Mouse (Mus musculus): Measurements from ENCODE around the gene Gm20917. TPM values are rescaled to one million over a fixed set of nuclear protein-coding genes. Genes with fewer than 3 reads are reported as not detected.
"Not testable (repeated sequence)": the region's sequence is repeated elsewhere in the genome, so short reads cannot be mapped to it uniquely, and the experiment has no call there.

The Gm20917 gene
- polyA plus RNA-seq (2012; rRNA removed), result not detected in 2 replicates

DNA sequence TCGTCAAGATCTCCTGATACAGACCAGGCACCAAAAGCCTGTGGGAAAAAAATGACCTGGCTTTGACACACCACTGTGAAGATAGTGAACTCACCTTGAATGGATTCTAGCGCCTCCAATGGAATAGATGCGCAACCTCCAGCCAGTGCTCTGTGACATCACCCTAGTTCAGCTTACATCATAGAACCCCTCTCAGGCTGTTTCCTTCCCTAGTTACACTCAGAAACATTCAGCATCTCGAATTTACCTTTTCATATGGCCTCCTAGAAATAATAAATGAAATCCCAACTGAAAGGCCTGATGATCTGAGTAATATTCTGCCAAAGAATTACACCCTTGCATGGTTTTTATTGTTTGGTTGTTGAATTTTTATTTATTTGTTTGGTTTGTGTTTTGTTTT, at the start of gene Gm20917:
Gene Gm20917 (minus strand): TSS at position 101 of the 400 bp plus-strand sequence.
- DNase-seq (ENCODE audit: low spot score), result not testable (repeated sequence)

Other genes with a start within 250 kb of the Gm20917 start
- not detected in 2 replicates for gene Gm20916, start 168.4 kb upstream of the Gm20917 start, polyA plus RNA-seq (2012; rRNA removed)